Mouse (Mus musculus) CH12.LX (cell line): ENCODE results near the gene Fhl2.

Source experiments
- CTCF ChIP-seq, 2 experiments: IDR thresholded peaks in 1 of 2; conservative IDR thresholded peaks in 1 of 2; 2 replicates each; pipeline ENCODE4 v1.5.1; 2011 to 2012; ENCODE audit warnings: low read depth in 2 of 2, low read length in 2 of 2, improper control_type of control experiment in 1 of 2, inconsistent platforms in 1 of 2, mild to moderate bottlenecking in 1 of 2, moderate library complexity in 1 of 2
- EP300 ChIP-seq: IDR thresholded peaks from 2 replicates; pipeline ENCODE4 v1.6.1; 2011; ENCODE audit warnings: low read length, improper control_type of control experiment
- ZC3H11A ChIP-seq: IDR thresholded peaks from 2 replicates; pipeline ENCODE4 v1.6.1; 2012; ENCODE audit warnings: low read depth, mild to moderate bottlenecking, inconsistent platforms, low read length, improper control_type of control experiment

GRCm38 (mm10) chr1:43203282-43203681, 6.5 kb upstream of the Fhl2 start:
- TF ChIP-seq ZC3H11A (no peak), EP300 (no peak), CTCF (conservative IDR thresholded peaks at IDR 0.05 in 1 of 2, IDR thresholded peaks at IDR 0.05 in 1 of 2; ENCODE audit: low read depth in 2 of 2, low read length in 2 of 2) (no peak)
